Comparison of ENCODE assay signal across 17 mouse cellular contexts in the genomic region with DNA sequence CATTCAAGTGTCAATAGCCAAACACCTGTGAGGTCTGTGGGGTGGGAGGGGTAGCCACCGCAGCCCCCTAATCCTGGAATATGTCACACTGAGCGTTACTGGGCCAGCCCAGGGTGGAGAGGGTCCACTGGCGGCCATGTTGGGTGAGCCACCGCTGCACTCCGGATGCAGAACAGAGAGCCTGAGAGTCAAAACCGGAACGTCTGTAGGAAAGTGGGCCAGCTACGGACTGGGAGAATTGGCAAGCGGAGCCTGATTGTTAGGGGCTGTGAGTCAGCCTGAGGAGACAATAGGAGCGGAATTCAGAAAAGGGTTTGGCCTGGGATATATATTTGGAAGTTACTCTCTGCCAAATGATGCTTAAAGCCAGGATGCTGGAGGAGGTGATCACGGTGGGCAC. TPM values are rescaled to one million over a fixed set of nuclear protein-coding genes. Genes with fewer than 3 reads are reported as not detected.
DNase-seq lines count a peak whose midpoint lies in the region; ATAC-seq and TF ChIP-seq lines count a peak whose summit lies in the region.
"Had no signal": no experiment of that assay in that cellular context is flagged by ENCODE, and none has a peak within 500 bp of the region (broad histone marks: within the 10 kb centered on the region; RNA-seq: fewer than 3 reads in every experiment).

No protein-coding gene starts in this region.

- no peak for ATAC-seq in hindbrain, embryonic 14.5 days (ENCODE audit: low FRiP score)
- ATAC-seq in midbrain, embryonic 14.5 days (ENCODE audit: low FRiP score, low TSS enrichment), result no peak
- ATAC-seq: CD4-positive, CD25-positive, alpha-beta regulatory T cell, adult 4 months; forebrain, postnatal 0 days; hindbrain, embryonic 16.5 days had no signal

- no peak overlapping the region for H3K4me2 ChIP-seq in hindbrain, embryonic 14.5 days (replicated peaks)
- H3K4me2 ChIP-seq in midbrain, embryonic 14.5 days (ENCODE audit: low read length), result no peak overlapping the region
- H3K4me2 ChIP-seq: stomach, embryonic 15.5 days had no signal

- peaks cover 12% of the 10 kb centered on the region for H3K27me3 ChIP-seq in E14TG2a.4 (ENCODE audit: insufficient read depth, low read length)
- no peaks in the 10 kb centered on the region for H3K27me3 ChIP-seq in hindbrain, embryonic 14.5 days (ENCODE audit: control insufficient read depth, insufficient read depth, low read length)
- no peaks in the 10 kb centered on the region for H3K27me3 ChIP-seq in midbrain, embryonic 14.5 days (ENCODE audit: control insufficient read depth, insufficient read depth, low read length)
- H3K27me3 ChIP-seq: stomach, embryonic 15.5 days had no signal

- H3K9ac ChIP-seq in hindbrain, embryonic 14.5 days, result no peak overlapping the region
- no peak overlapping the region for H3K9ac ChIP-seq in midbrain, embryonic 14.5 days (replicated peaks; ENCODE audit: low read length)
- H3K9ac ChIP-seq: forebrain, postnatal 0 days; stomach, embryonic 15.5 days had no signal

- peaks cover 59% of the 10 kb centered on the region for H3K4me1 ChIP-seq in E14TG2a.4 (replicated peaks; ENCODE audit: low read depth, low read length)
- no peaks in the 10 kb centered on the region for H3K4me1 ChIP-seq in hindbrain, embryonic 14.5 days (replicated peaks; ENCODE audit: control insufficient read depth, insufficient read depth, low read length)
- no peaks in the 10 kb centered on the region for H3K4me1 ChIP-seq in midbrain, embryonic 14.5 days (ENCODE audit: control insufficient read depth, insufficient read depth, low read length)
- H3K4me1 ChIP-seq: stomach, embryonic 15.5 days had no signal

- H3K36me3 ChIP-seq in E14TG2a.4 (ENCODE audit: insufficient read depth, low read length), result no peaks in the 10 kb centered on the region
- H3K36me3 ChIP-seq in hindbrain, embryonic 14.5 days (replicated peaks; ENCODE audit: control insufficient read depth, insufficient read depth), result no peaks in the 10 kb centered on the region
- H3K36me3 ChIP-seq in midbrain, embryonic 14.5 days (ENCODE audit: control insufficient read depth, insufficient read depth, low read length), result no peaks in the 10 kb centered on the region
- H3K36me3 ChIP-seq: stomach, embryonic 15.5 days had no signal

- H3K27ac ChIP-seq in hindbrain, embryonic 14.5 days, result no peak overlapping the region
- no peak overlapping the region for H3K27ac ChIP-seq in midbrain, embryonic 14.5 days (replicated peaks; ENCODE audit: low read depth, low read length)
- H3K27ac ChIP-seq: stomach, embryonic 15.5 days had no signal

- peak overlapping the region; percentile 58 for H3K4me3 ChIP-seq in E14TG2a.4 (replicated peaks; ENCODE audit: low read length)
- H3K4me3 ChIP-seq in hindbrain, embryonic 14.5 days (replicated peaks; ENCODE audit: low read length), result no peak overlapping the region
- no peak overlapping the region for H3K4me3 ChIP-seq in midbrain, embryonic 14.5 days (replicated peaks; ENCODE audit: low read depth, low read length)
- H3K4me3 ChIP-seq: stomach, embryonic 15.5 days had no signal

- 85% methylated on average over 11 of the region's 11 CpGs for WGBS in hindbrain, embryonic 14.5 days
- WGBS in midbrain, embryonic 14.5 days, result 81% methylated on average over 11 of the region's 11 CpGs

- H3K9me3 ChIP-seq in E14TG2a.4 (ENCODE audit: low read length), result no peaks in the 10 kb centered on the region
- H3K9me3 ChIP-seq in hindbrain, embryonic 14.5 days (ENCODE audit: control insufficient read depth, low read length), result no peaks in the 10 kb centered on the region
- no peaks in the 10 kb centered on the region for H3K9me3 ChIP-seq in midbrain, embryonic 14.5 days (ENCODE audit: control insufficient read depth, low read length)
- H3K9me3 ChIP-seq: stomach, embryonic 15.5 days had no signal

- peak; percentile 23 to 61 for DNase-seq in kidney, postnatal 25 days
- no peak for DNase-seq in kidney, adult 8-10 months
- peak; percentile 73 for DNase-seq in Muller cell, postnatal 12 days (ENCODE audit: inconsistent ontology term)
- DNase-seq in heart, postnatal 4 days, result peak; percentile 50
- DNase-seq in hindbrain, embryonic 14.5 days (ENCODE audit: low spot score), result no peak
- no peak for DNase-seq in midbrain, embryonic 14.5 days
- DNase-seq: adrenal gland, adult 8-10 months; cerebellum, adult 11 months; forebrain, postnatal 0 days; kidney, adult 9 months; layer of hippocampus, postnatal 36 days; liver; thymus, postnatal 4 days had no signal

- no peak for TF ChIP-seq CTCF in E14TG2a.4 (conservative IDR thresholded peaks at IDR 0.05; ENCODE audit: low read length)

RNA-seq across cellular contexts. Expression of a gene that starts 39.9 kb away (rescaled TPM):
- 1 to 10 TPM; 2.7 to 3.0 TPM for total RNA-seq in heart, postnatal 4 days (2021)
- polyA plus RNA-seq in hindbrain, embryonic 14.5 days (2014; fragmentation: Nextera tagmentation; extraction: Ambion mirVana), result 0.39 and 0.56 TPM in 2 replicates
- 0.28 and 0.30 TPM in 2 replicates for polyA plus RNA-seq in midbrain, embryonic 14.5 days (2014; fragmentation: Nextera tagmentation; extraction: Ambion mirVana)

Comparison
In these comparisons a context has a peak if more than half of its experiments do, and no peak if none do; other contexts are left out.
1. DNase-seq: peak in kidney, postnatal 25 days (2 of 2), Muller cell, postnatal 12 days (single experiment) and heart, postnatal 4 days (single experiment); none in kidney, adult 8-10 months (0 of 2), hindbrain, embryonic 14.5 days (single experiment) and midbrain, embryonic 14.5 days (single experiment).